Comparison of ENCODE assay signal across 13 mouse cellular contexts in genomic region chr13:83722791-83723190, GRCm38 (mm10).
A peak's percentile ranks its signal among the peaks of the same experiment; 100 is the strongest.
DNase-seq lines count a peak whose midpoint lies in the region; ATAC-seq lines count a peak whose summit lies in the region.
"Had no signal": no experiment of that assay in that cellular context is flagged by ENCODE, and none has a peak within 500 bp of the region (broad histone marks: within the 10 kb centered on the region; RNA-seq: fewer than 3 reads in every experiment).

No protein-coding gene starts in this region.

- no peaks in the 10 kb centered on the region for H3K4me1 ChIP-seq in hindbrain, embryonic 11.5 days (replicated peaks; ENCODE audit: control insufficient read depth, insufficient read depth, low read length)
- 0 out of 2 replicates have a peak, but pooled peaks cover 2% of the 10 kb centered on the region for H3K4me1 ChIP-seq in midbrain, embryonic 14.5 days (ENCODE audit: control insufficient read depth, insufficient read depth, low read length)

- H3K9me3 ChIP-seq in hindbrain, embryonic 11.5 days (ENCODE audit: control insufficient read depth, low read length) = no peaks in the 10 kb centered on the region
- H3K9me3 ChIP-seq in midbrain, embryonic 14.5 days (ENCODE audit: control insufficient read depth, low read length) = no peaks in the 10 kb centered on the region

- H3K9ac ChIP-seq in hindbrain, embryonic 11.5 days (ENCODE audit: low read depth, low read length) = peak overlapping the region; percentile 86
- peak overlapping the region; percentile 95 for H3K9ac ChIP-seq in midbrain, embryonic 14.5 days (replicated peaks; ENCODE audit: low read length)

- WGBS in hindbrain, embryonic 11.5 days = 9% methylated on average over 3 of the region's 3 CpGs
- 14% methylated on average over 3 of the region's 3 CpGs for WGBS in midbrain, embryonic 14.5 days

- peaks cover 16% of the 10 kb centered on the region for H3K27me3 ChIP-seq in hindbrain, embryonic 11.5 days (ENCODE audit: control insufficient read depth, insufficient read depth, low read length)
- peaks cover 6% of the 10 kb centered on the region for H3K27me3 ChIP-seq in midbrain, embryonic 14.5 days (ENCODE audit: control insufficient read depth, insufficient read depth, low read length)
- H3K27me3 ChIP-seq: CH12.LX had no signal

- peak overlapping the region; percentile 90 for H3K4me3 ChIP-seq in hindbrain, embryonic 11.5 days (ENCODE audit: low read depth, low read length)
- peak overlapping the region; percentile 86 for H3K4me3 ChIP-seq in midbrain, embryonic 14.5 days (replicated peaks; ENCODE audit: low read depth, low read length)
- H3K4me3 ChIP-seq: erythroblast, embryonic 14.5 days had no signal

- H3K4me2 ChIP-seq in hindbrain, embryonic 11.5 days (replicated peaks; ENCODE audit: low read depth, low read length) = peak overlapping the region; percentile 60
- peak overlapping the region; percentile 86 for H3K4me2 ChIP-seq in midbrain, embryonic 14.5 days (ENCODE audit: low read length)

- no peak for ATAC-seq in hindbrain, embryonic 11.5 days (ENCODE audit: low FRiP score)
- ATAC-seq in midbrain, embryonic 14.5 days (ENCODE audit: low FRiP score, low TSS enrichment) = no peak

- peak overlapping the region; percentile 95 for H3K27ac ChIP-seq in hindbrain, embryonic 11.5 days (ENCODE audit: low read depth, low read length)
- peak overlapping the region; percentile 100 for H3K27ac ChIP-seq in midbrain, embryonic 14.5 days (replicated peaks; ENCODE audit: low read depth, low read length)

- peak; percentile 37 to 46 for DNase-seq in left cerebral cortex, postnatal 25 days (ENCODE audit: low spot score in 2 of 2)
- no peak for DNase-seq in left cerebral cortex, adult 11 months (ENCODE audit: low spot score)
- DNase-seq in hindbrain, embryonic 11.5 days (ENCODE audit: low spot score) = peak; percentile 37
- peak; percentile 62 for DNase-seq in midbrain, embryonic 14.5 days
- DNase-seq in adrenal gland, adult 18-20 months (ENCODE audit: low spot score in 2 of 2) = no peak
- DNase-seq in lung, postnatal 36 days = no peak
- no peak for DNase-seq in kidney, postnatal 36 days
- DNase-seq: adrenal gland, postnatal 36 days; kidney, adult 18-20 months; lung, postnatal 10 days; thymus, adult 18-20 months had no signal

- intact Hi-C loops in left cerebral cortex, postnatal 25 days (cut with DNase I) = loop anchor here (10.0 kb wide), 1 partner anchor 1182 kb away; no protein-coding TSS in a partner anchor

- H3K36me3 ChIP-seq in hindbrain, embryonic 11.5 days (ENCODE audit: control insufficient read depth, insufficient read depth, low read length) = no peaks in the 10 kb centered on the region
- H3K36me3 ChIP-seq in midbrain, embryonic 14.5 days (ENCODE audit: control insufficient read depth, insufficient read depth, low read length) = no peaks in the 10 kb centered on the region

Comparison
In these comparisons a context has a peak if more than half of its experiments do, and no peak if none do; other contexts are left out.
1. DNase-seq: peak in left cerebral cortex, postnatal 25 days (2 of 2), hindbrain, embryonic 11.5 days (single experiment) and midbrain, embryonic 14.5 days (single experiment); none in left cerebral cortex, adult 11 months (single experiment), adrenal gland, adult 18-20 months (0 of 2), lung, postnatal 36 days (single experiment) and kidney, postnatal 36 days (0 of 2).